Mouse (Mus musculus): ENCODE measurements at regions not wholly inside any gene's neighbourhood (a gene's known extent, or its start where the extent isn't known, plus 50 kb on each side); places are given as distances from the start of the nearest gene placed in this dataset.
"Not testable (repeated sequence)": the region's sequence is repeated elsewhere in the genome, so short reads cannot be mapped to it uniquely, and the experiment has no call there.

- Histone ChIP-seq H3K27ac (ENCODE audit: low read depth, low read length) (no peak overlapping the region), H3K9ac (no peak overlapping the region), H3K4me2 (ENCODE audit: low read depth) (no peak overlapping the region), H3K4me3 (ENCODE audit: low read depth, low read length) (no peak overlapping the region), H3K27me3 (ENCODE audit: insufficient read depth, low read length) (no peaks in the 10 kb centered on the region), H3K9me3 (ENCODE audit: low read length) (no peaks in the 10 kb centered on the region), H3K4me1 (ENCODE audit: insufficient read depth) (no peaks in the 10 kb centered on the region), H3K36me3 (ENCODE audit: insufficient read depth) (no peaks in the 10 kb centered on the region)
- TF ChIP-seq CTCF (IDR thresholded peaks at IDR 0.05; ENCODE audit: low read depth): no peak
- WGBS: 85% methylated on average over 6 of the region's 6 CpGs
- ATAC-seq (no peak), DNase-seq (no peak)
Measured at GRCm38 (mm10) chr8:103632543-103632942, 468.9 kb upstream of the Cdh5 start.

GRCm38 (mm10) chr8:103634951-103635350 is 466.5 kb upstream of the Cdh5 start:
- no peaks in the 10 kb centered on the region for H3K36me3 ChIP-seq (ENCODE audit: insufficient read depth)
- H3K4me2 ChIP-seq (ENCODE audit: low read depth): no peak overlapping the region
- DNase-seq (no peak), ATAC-seq (no peak)
- no peaks in the 10 kb centered on the region for H3K27me3 ChIP-seq (ENCODE audit: insufficient read depth, low read length)
- no peaks in the 10 kb centered on the region for H3K4me1 ChIP-seq (ENCODE audit: insufficient read depth)
- no peak overlapping the region for H3K4me3 ChIP-seq (ENCODE audit: low read depth, low read length)
- H3K9me3 ChIP-seq (ENCODE audit: low read length): no peaks in the 10 kb centered on the region
- no peak overlapping the region for H3K9ac ChIP-seq
- no peak overlapping the region for H3K27ac ChIP-seq (ENCODE audit: low read depth, low read length)
- WGBS: 53% methylated on average over 14 of the region's 14 CpGs
- no peak for TF ChIP-seq CTCF (IDR thresholded peaks at IDR 0.05; ENCODE audit: low read depth)

GRCm38 (mm10) chr8:103643621-103644020 is 457.8 kb upstream of the Cdh5 start:
- Histone ChIP-seq H3K4me1 (ENCODE audit: insufficient read depth) (no peaks in the 10 kb centered on the region; the same call in 1 of the 2 replicates), H3K9ac (no peak overlapping the region), H3K36me3 (ENCODE audit: insufficient read depth) (no peaks in the 10 kb centered on the region), H3K9me3 (ENCODE audit: low read length) (no peaks in the 10 kb centered on the region), H3K27me3 (ENCODE audit: insufficient read depth, low read length) (no peaks in the 10 kb centered on the region), H3K4me3 (ENCODE audit: low read depth, low read length) (no peak overlapping the region), H3K4me2 (ENCODE audit: low read depth) (no peak overlapping the region), H3K27ac (ENCODE audit: low read depth, low read length) (no peak overlapping the region)
- DNase-seq (no peak), ATAC-seq (no peak)
- 89% methylated on average over 2 of the region's 2 CpGs for WGBS
- 0 out of 2 replicates have a peak, but pooled peaks have one; percentile 8 for TF ChIP-seq CTCF (IDR thresholded peaks at IDR 0.05; ENCODE audit: low read depth)

- H3K4me1 ChIP-seq (ENCODE audit: insufficient read depth): no peaks in the 10 kb centered on the region; the same call in 1 of the 2 replicates
- 36% methylated on average over 6 of the region's 6 CpGs for WGBS
- no peak overlapping the region for H3K4me3 ChIP-seq (ENCODE audit: low read depth, low read length)
- H3K9me3 ChIP-seq (ENCODE audit: low read length): no peaks in the 10 kb centered on the region
- peak; percentile 74; the same call in 1 of the 2 replicates for ATAC-seq
- DNase-seq: peak; percentile 85
- H3K4me2 ChIP-seq (ENCODE audit: low read depth): no peak overlapping the region
- no peaks in the 10 kb centered on the region for H3K27me3 ChIP-seq (ENCODE audit: insufficient read depth, low read length)
- H3K36me3 ChIP-seq (ENCODE audit: insufficient read depth): no peaks in the 10 kb centered on the region
- no peak overlapping the region for H3K27ac ChIP-seq (ENCODE audit: low read depth, low read length)
- TF ChIP-seq CTCF (IDR thresholded peaks at IDR 0.05; ENCODE audit: low read depth): no peak
- no peak overlapping the region for H3K9ac ChIP-seq
Measured at GRCm38 (mm10) chr8:103644106-103644505, 457.3 kb upstream of the Cdh5 start.

GRCm38 (mm10) chr8:103644845-103645244 is 456.6 kb upstream of the Cdh5 start:
- no peak for ATAC-seq

GRCm38 (mm10) chr8:103664796-103665195 is 436.6 kb upstream of the Cdh5 start:
- no peaks in the 10 kb centered on the region for H3K4me1 ChIP-seq (ENCODE audit: insufficient read depth)
- ATAC-seq (no peak), DNase-seq (no peak)
- WGBS: 82% methylated on average over 1 of the region's 1 CpGs
- no peak overlapping the region for H3K4me3 ChIP-seq (ENCODE audit: low read depth, low read length)
- H3K9ac ChIP-seq: no peak overlapping the region
- TF ChIP-seq CTCF (IDR thresholded peaks at IDR 0.05; ENCODE audit: low read depth): no peak
- H3K9me3 ChIP-seq (ENCODE audit: low read length): no peaks in the 10 kb centered on the region
- H3K4me2 ChIP-seq (ENCODE audit: low read depth): no peak overlapping the region
- no peaks in the 10 kb centered on the region for H3K36me3 ChIP-seq (ENCODE audit: insufficient read depth)
- H3K27ac ChIP-seq (ENCODE audit: low read depth, low read length): no peak overlapping the region
- H3K27me3 ChIP-seq (ENCODE audit: insufficient read depth, low read length): no peaks in the 10 kb centered on the region

More at GRCm38 (mm10) chr8:103644845-103645244, 456.6 kb upstream of the Cdh5 start:
- Histone ChIP-seq H3K36me3 (ENCODE audit: insufficient read depth) (no peaks in the 10 kb centered on the region), H3K27me3 (ENCODE audit: insufficient read depth, low read length) (no peaks in the 10 kb centered on the region), H3K9me3 (ENCODE audit: low read length) (no peaks in the 10 kb centered on the region), H3K4me2 (ENCODE audit: low read depth) (no peak overlapping the region), H3K27ac (ENCODE audit: low read depth, low read length) (no peak overlapping the region), H3K4me1 (ENCODE audit: insufficient read depth) (no peaks in the 10 kb centered on the region; the same call in 1 of the 2 replicates), H3K4me3 (ENCODE audit: low read depth, low read length) (no peak overlapping the region), H3K9ac (no peak overlapping the region)
- DNase-seq: peak; percentile 10
- no peak for TF ChIP-seq CTCF (IDR thresholded peaks at IDR 0.05; ENCODE audit: low read depth)
- WGBS: 83% methylated on average over 3 of the region's 3 CpGs

GRCm38 (mm10) chr8:103686233-103686632 is 415.2 kb upstream of the Cdh5 start:
- not testable (repeated sequence) for H3K9ac ChIP-seq; H3K36me3 ChIP-seq (ENCODE audit: insufficient read depth); H3K4me1 ChIP-seq (ENCODE audit: insufficient read depth); H3K4me3 ChIP-seq (ENCODE audit: low read depth, low read length); DNase-seq; H3K27ac ChIP-seq (ENCODE audit: low read depth, low read length); H3K27me3 ChIP-seq (ENCODE audit: insufficient read depth, low read length); ATAC-seq; H3K9me3 ChIP-seq (ENCODE audit: low read length); H3K4me2 ChIP-seq (ENCODE audit: low read depth)
- TF ChIP-seq CTCF (IDR thresholded peaks at IDR 0.05; ENCODE audit: low read depth): peak; percentile 13; the same call in 1 of the 2 replicates
- 93% methylated on average over 5 of the region's 5 CpGs for WGBS
